Mouse (Mus musculus) colon, adult 2 months (tissue): ENCODE data around the gene Wdr5. TPM values are rescaled to one million over a fixed set of nuclear protein-coding genes. Genes with fewer than 3 reads are reported as not detected.

ENCODE experiments used
- polyA plus RNA-seq: library from polyadenylated mRNA; depleted of rRNA; stranded (reverse); fragments of >200 nt; gene quantifications from 2 replicates; pipeline ENCODE4 v1.2.3, GENCODE M21; 2012; rRNA removed

The Wdr5 gene
- polyA plus RNA-seq = 16.5 and 18.5 TPM in 2 replicates

DNA sequence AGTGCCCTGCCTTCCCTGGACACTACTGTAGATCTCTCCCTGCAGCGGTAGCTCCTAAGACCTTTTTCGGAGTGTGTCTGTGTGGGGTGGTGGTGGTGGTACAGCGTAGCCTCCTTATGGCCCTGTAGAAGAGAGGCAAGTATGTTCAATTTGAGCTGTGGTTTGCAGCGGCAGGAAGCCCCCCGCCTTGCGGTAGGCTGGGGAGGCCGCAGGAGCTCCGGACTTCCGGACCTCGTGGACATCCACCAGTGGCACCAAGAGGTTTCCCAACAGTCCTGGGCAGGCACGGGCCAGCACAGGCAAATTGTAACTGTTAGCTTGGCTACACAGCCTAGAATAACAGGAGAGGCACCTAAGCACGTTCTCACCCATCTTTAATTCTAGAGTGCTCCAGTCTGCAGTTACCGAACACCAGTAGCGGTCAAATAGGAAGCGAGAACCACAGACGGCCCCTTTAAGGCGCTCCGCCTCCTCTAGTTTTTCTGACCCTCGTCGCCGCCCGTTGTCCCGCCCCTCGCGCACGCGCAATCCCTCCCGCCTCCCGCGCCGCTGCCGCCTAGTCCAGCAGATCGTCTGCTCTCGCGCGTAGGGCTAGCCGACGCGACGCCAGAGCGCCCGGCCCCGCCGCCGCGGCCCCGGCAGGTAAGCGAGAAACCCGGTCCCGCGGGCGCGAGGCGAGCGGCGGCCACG is at the start of gene Wdr5:
TSS of gene Wdr5 (plus strand) at position 519 of the 690 bp plus-strand sequence.

GRCm38 (mm10) chr2:27507562-27507961 is 7.4 kb upstream of the Wdr5 start, which contains the start of gene Brd3:
TSS of gene Brd3 (minus strand) at chr2:27507662.

Other genes starting within 250 kb of the Wdr5 start
- 9.0 and 14.8 TPM in 2 replicates for gene Vav2, start 88.1 kb upstream of the Wdr5 start, polyA plus RNA-seq
- gene Brd3os, start 72.8 kb upstream of the Wdr5 start, polyA plus RNA-seq = 4.0 and 5.9 TPM in 2 replicates
- gene Brd3, start 7.5 kb upstream of the Wdr5 start, polyA plus RNA-seq = 21.0 and 31.3 TPM in 2 replicates
- 68.9 and 81.8 TPM in 2 replicates for gene Rxra, start 161.3 kb downstream of the Wdr5 start, polyA plus RNA-seq